10 mouse cellular contexts compared by ENCODE assay signal in genomic region chr9:76237243-76237642, GRCm38 (mm10). TPM values are rescaled to one million over a fixed set of nuclear protein-coding genes. Genes with fewer than 3 reads are reported as not detected.
DNase-seq lines count a peak whose midpoint lies in the region; ATAC-seq and TF ChIP-seq lines count a peak whose summit lies in the region.
"Had no signal": no experiment of that assay in that cellular context is flagged by ENCODE, and none has a peak within 500 bp of the region (broad histone marks: within the 10 kb centered on the region; RNA-seq: fewer than 3 reads in every experiment).

No protein-coding gene starts in this region.

- no peaks in the 10 kb centered on the region for H3K36me3 ChIP-seq in hindbrain, embryonic 11.5 days (ENCODE audit: control insufficient read depth, insufficient read depth, low read length)
- H3K36me3 ChIP-seq in hindbrain, embryonic 13.5 days: no peaks in the 10 kb centered on the region
- no peaks in the 10 kb centered on the region for H3K36me3 ChIP-seq in embryonic facial prominence, embryonic 14.5 days (ENCODE audit: control insufficient read depth, insufficient read depth, low read length)
- H3K36me3 ChIP-seq in liver, embryonic 14.5 days (replicated peaks; ENCODE audit: control insufficient read depth, insufficient read depth, low read depth): no peaks in the 10 kb centered on the region
- no peaks in the 10 kb centered on the region for H3K36me3 ChIP-seq in kidney, adult 2 months (ENCODE audit: control insufficient read depth, insufficient read depth, low read length)

- DNase-seq in hindbrain, embryonic 11.5 days (ENCODE audit: low spot score): peak; percentile 7
- peak; percentile 33 for DNase-seq in brain, embryonic 14.5 days (ENCODE audit: low read depth)
- peak; percentile 27 for DNase-seq in embryonic facial prominence, embryonic 14.5 days (ENCODE audit: low spot score)
- DNase-seq in liver, embryonic 14.5 days (ENCODE audit: low read depth in 3 of 3, low spot score in 3 of 3): peak; percentile 62 to 71 (median 64)
- DNase-seq in spleen, postnatal 36 days (ENCODE audit: low spot score in 2 of 2): no peak
- no peak for DNase-seq in kidney, adult 2 months

- no peak overlapping the region for H3K4me2 ChIP-seq in hindbrain, embryonic 11.5 days (replicated peaks; ENCODE audit: low read depth, low read length)
- no peak overlapping the region for H3K4me2 ChIP-seq in hindbrain, embryonic 13.5 days
- peak overlapping the region; percentile 80 for H3K4me2 ChIP-seq in embryonic facial prominence, embryonic 14.5 days (ENCODE audit: low read depth, low read length)
- peak overlapping the region; percentile 88 for H3K4me2 ChIP-seq in liver, embryonic 14.5 days (ENCODE audit: low read depth)

- H3K4me1 ChIP-seq in hindbrain, embryonic 11.5 days (replicated peaks; ENCODE audit: control insufficient read depth, insufficient read depth, low read length): no peaks in the 10 kb centered on the region
- H3K4me1 ChIP-seq in hindbrain, embryonic 13.5 days (replicated peaks): peaks cover 7% of the 10 kb centered on the region
- H3K4me1 ChIP-seq in embryonic facial prominence, embryonic 14.5 days (ENCODE audit: control insufficient read depth, insufficient read depth, low read length): peaks cover 4% of the 10 kb centered on the region; the same call in 1 of the 2 replicates
- peaks cover 11 to 22% of the 10 kb centered on the region in 2 experiments for H3K4me1 ChIP-seq in liver, embryonic 14.5 days (replicated peaks; ENCODE audit: control insufficient read depth in 2 of 2, insufficient read depth in 2 of 2, low read length in 1 of 2)
- no peaks in the 10 kb centered on the region for H3K4me1 ChIP-seq in kidney, adult 2 months (ENCODE audit: control insufficient read depth, insufficient read depth, low read length)

- WGBS in hindbrain, embryonic 11.5 days: 65% methylated on average over 12 of the region's 12 CpGs
- WGBS in hindbrain, embryonic 13.5 days: 65% methylated on average over 12 of the region's 12 CpGs
- 32% methylated on average over 12 of the region's 12 CpGs for WGBS in embryonic facial prominence, embryonic 14.5 days
- 8% methylated on average over 12 of the region's 12 CpGs for WGBS in liver, embryonic 14.5 days (ENCODE audit: insufficient replicate concordance)
- WGBS in kidney, adult 2 months: 47% methylated on average over 12 of the region's 12 CpGs

- H3K27ac ChIP-seq in hindbrain, embryonic 11.5 days (ENCODE audit: low read depth, low read length): no peak overlapping the region
- H3K27ac ChIP-seq in hindbrain, embryonic 13.5 days: no peak overlapping the region
- H3K27ac ChIP-seq in embryonic facial prominence, embryonic 14.5 days (replicated peaks; ENCODE audit: low read depth, low read length): no peak overlapping the region
- peak overlapping the region; percentile 66 for H3K27ac ChIP-seq in liver, embryonic 14.5 days
- no peak overlapping the region for H3K27ac ChIP-seq in kidney, adult 2 months (ENCODE audit: insufficient read depth, low read depth, low read length)

- H3K27me3 ChIP-seq in hindbrain, embryonic 11.5 days (ENCODE audit: control insufficient read depth, insufficient read depth, low read length): no peaks in the 10 kb centered on the region
- H3K27me3 ChIP-seq in hindbrain, embryonic 13.5 days: no peaks in the 10 kb centered on the region
- no peaks in the 10 kb centered on the region for H3K27me3 ChIP-seq in embryonic facial prominence, embryonic 14.5 days (replicated peaks; ENCODE audit: control insufficient read depth, insufficient read depth, low read length)
- H3K27me3 ChIP-seq in liver, embryonic 14.5 days (ENCODE audit: control insufficient read depth, insufficient read depth, low read length): no peaks in the 10 kb centered on the region
- H3K27me3 ChIP-seq in kidney, adult 2 months (replicated peaks; ENCODE audit: control insufficient read depth, insufficient read depth, low read length): no peaks in the 10 kb centered on the region; the same call in 1 of the 2 replicates

- TF ChIP-seq CTCF in brain, embryonic 14.5 days (IDR thresholded peaks at IDR 0.05; ENCODE audit: borderline replicate concordance, extremely low read depth, insufficient read depth, insufficient read length): no peak
- no peak for TF ChIP-seq CTCF in liver, embryonic 14.5 days (IDR thresholded peaks at IDR 0.05; ENCODE audit: low read depth)
- no peak for TF ChIP-seq CTCF in kidney, adult 2 months (conservative IDR thresholded peaks at IDR 0.05; ENCODE audit: insufficient read depth, insufficient read length, low read depth, low read length)

- no peaks in the 10 kb centered on the region for H3K9me3 ChIP-seq in hindbrain, embryonic 11.5 days (ENCODE audit: control insufficient read depth, low read length)
- no peaks in the 10 kb centered on the region for H3K9me3 ChIP-seq in hindbrain, embryonic 13.5 days
- H3K9me3 ChIP-seq in embryonic facial prominence, embryonic 14.5 days (ENCODE audit: control insufficient read depth, low read length): no peaks in the 10 kb centered on the region
- no peaks in the 10 kb centered on the region for H3K9me3 ChIP-seq in liver, embryonic 14.5 days (ENCODE audit: control insufficient read depth, low read length)

- ATAC-seq in hindbrain, embryonic 11.5 days (ENCODE audit: low FRiP score): no peak
- ATAC-seq in hindbrain, embryonic 13.5 days (ENCODE audit: low FRiP score): no peak
- ATAC-seq in embryonic facial prominence, embryonic 14.5 days (ENCODE audit: low read depth): no peak
- ATAC-seq in liver, embryonic 14.5 days (ENCODE audit: insufficient read depth): peak; percentile 86
- no peak for ATAC-seq in activated CD4-positive, CD25-positive, alpha-beta regulatory T cell, adult 4 months
- ATAC-seq: Patski had no signal

- no peak for TF ChIP-seq POLR2A in brain, embryonic 14.5 days (IDR thresholded peaks at IDR 0.05; ENCODE audit: borderline replicate concordance, extremely low read depth, insufficient read depth, insufficient read length, poor library complexity, severe bottlenecking)
- TF ChIP-seq POLR2A in kidney, adult 2 months (IDR thresholded peaks at IDR 0.05; ENCODE audit: low read depth, low read length): no peak

- no peak overlapping the region for H3K4me3 ChIP-seq in hindbrain, embryonic 11.5 days (ENCODE audit: low read depth, low read length)
- H3K4me3 ChIP-seq in hindbrain, embryonic 13.5 days: no peak overlapping the region
- peak overlapping the region; percentile 44; the same call in 1 of the 2 replicates for H3K4me3 ChIP-seq in embryonic facial prominence, embryonic 14.5 days (ENCODE audit: low read depth, low read length)
- H3K4me3 ChIP-seq in liver, embryonic 14.5 days (ENCODE audit: insufficient read depth in 1 of 2, low read depth in 2 of 2, low read length in 2 of 2): peak overlapping the region; percentile 45 to 46
- H3K4me3 ChIP-seq in kidney, adult 2 months (ENCODE audit: insufficient read depth, low read depth, low read length): no peak overlapping the region

- no peak overlapping the region for H3K9ac ChIP-seq in hindbrain, embryonic 11.5 days (ENCODE audit: low read depth, low read length)
- no peak overlapping the region for H3K9ac ChIP-seq in hindbrain, embryonic 13.5 days
- 0 out of 2 replicates have a peak overlapping the region, but pooled peaks have one; percentile 22 for H3K9ac ChIP-seq in embryonic facial prominence, embryonic 14.5 days (ENCODE audit: low read depth, low read length)
- H3K9ac ChIP-seq in liver, embryonic 14.5 days (replicated peaks): peak overlapping the region; percentile 47

- TF ChIP-seq EP300 in liver, embryonic 14.5 days (IDR thresholded peaks at IDR 0.05; ENCODE audit: low read depth): peak; percentile 56

RNA-seq across cellular contexts. Expression of gene Gfral, which starts 23.8 kb away (rescaled TPM):
- not detected in 2 replicates for polyA plus RNA-seq in hindbrain, embryonic 11.5 days (2014; fragmentation: Nextera tagmentation; extraction: Ambion mirVana)
- not detected in 2 replicates for polyA plus RNA-seq in hindbrain, embryonic 13.5 days (2015; fragmentation: Nextera tagmentation; extraction: Ambion mirVana)
- polyA plus RNA-seq in brain, embryonic 14.5 days (2012; rRNA removed): not detected in 2 replicates
- polyA plus RNA-seq in embryonic facial prominence, embryonic 14.5 days (2014; fragmentation: Nextera tagmentation; extraction: Ambion mirVana): not detected in 2 replicates
- not detected in 2 replicates for polyA plus RNA-seq in liver, embryonic 14.5 days (2012; rRNA removed)
- not detected in 2 replicates for polyA plus RNA-seq in liver, embryonic 14.5 days (2014; fragmentation: Nextera tagmentation; extraction: Ambion mirVana)
- polyA plus RNA-seq in activated CD4-positive, CD25-positive, alpha-beta regulatory T cell, adult 4 months (2017; shearing (Covaris generic)): not detected
- polyA plus RNA-seq in kidney, adult 2 months (2012; rRNA removed): not detected in 2 replicates
- polyA plus RNA-seq: cortical plate, adult 2 months; Patski had no signal

Comparison
In these comparisons a context has a peak if more than half of its experiments do, and no peak if none do; other contexts are left out.
1. DNase-seq: peak in hindbrain, embryonic 11.5 days (single experiment), brain, embryonic 14.5 days (single experiment), embryonic facial prominence, embryonic 14.5 days (single experiment) and liver, embryonic 14.5 days (3 of 3); none in spleen, postnatal 36 days (0 of 2) and kidney, adult 2 months (single experiment).
2. H3K4me2 ChIP-seq: peak in embryonic facial prominence, embryonic 14.5 days (single experiment) and liver, embryonic 14.5 days (single experiment); none in hindbrain, embryonic 11.5 days (single experiment) and hindbrain, embryonic 13.5 days (single experiment).
3. H3K4me3 ChIP-seq: peak in embryonic facial prominence, embryonic 14.5 days (single experiment) and liver, embryonic 14.5 days (2 of 2); none in hindbrain, embryonic 11.5 days (single experiment), hindbrain, embryonic 13.5 days (single experiment) and kidney, adult 2 months (single experiment).
4. H3K9ac ChIP-seq: peak in embryonic facial prominence, embryonic 14.5 days (single experiment) and liver, embryonic 14.5 days (single experiment); none in hindbrain, embryonic 11.5 days (single experiment) and hindbrain, embryonic 13.5 days (single experiment).